Mouse (Mus musculus) E14TG2a.4 (cell line): Measurements from ENCODE around the gene Apoc2.

Source experiments
- CTCF ChIP-seq: conservative IDR thresholded peaks from 2 replicates; pipeline ENCODE4 v1.5.1; 2014; ENCODE audit warnings: low read length
- NANOG ChIP-seq: IDR thresholded peaks from 2 replicates; pipeline ENCODE4 v1.6.1; 2014; ENCODE audit warnings: borderline replicate concordance, low read length, mixed read lengths
- POU5F1 ChIP-seq: IDR thresholded peaks from 2 replicates; pipeline ENCODE4 v1.6.1; 2014; ENCODE audit warnings: low read length, borderline replicate concordance

DNA sequence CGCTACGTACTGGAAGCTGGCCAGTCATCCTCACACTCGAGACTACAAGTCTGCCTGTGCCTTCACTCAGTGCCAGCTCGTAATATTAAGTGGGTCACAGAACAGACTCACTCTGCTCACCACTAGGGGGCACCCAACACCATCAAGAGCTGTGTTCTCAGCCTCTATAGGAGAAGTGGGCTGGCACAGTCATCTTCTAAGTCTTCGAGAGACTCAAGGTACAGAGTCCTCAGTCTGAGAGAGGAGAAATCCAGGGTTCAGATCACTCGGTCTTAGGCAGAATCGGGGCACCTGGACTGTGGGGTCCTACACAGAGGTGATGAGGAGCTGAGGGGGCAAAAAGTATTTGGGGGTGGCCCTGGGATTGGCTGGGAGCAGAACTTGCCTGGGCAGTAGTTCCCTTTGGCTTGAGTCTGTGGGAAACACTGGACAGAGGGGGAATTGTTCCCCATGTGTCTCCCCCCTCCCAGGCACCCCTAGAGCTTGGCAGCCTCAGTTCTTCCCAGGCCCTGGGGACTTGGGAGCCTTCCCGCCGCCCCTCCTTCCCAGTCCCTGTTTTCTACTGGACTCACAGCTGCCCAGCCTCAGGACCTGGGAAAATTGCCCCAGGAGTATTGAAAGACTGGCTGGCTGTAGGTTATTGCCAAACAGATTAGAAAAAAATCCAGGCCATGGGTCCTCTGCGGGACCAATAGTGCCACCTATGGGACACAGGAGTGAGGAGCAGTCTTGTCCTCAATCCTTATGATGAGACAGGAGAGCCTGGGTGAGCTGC lies 8.6 kb downstream of the Apoc2 start:
- TF ChIP-seq POU5F1 (no peak), CTCF (peak; percentile 90), NANOG (0 out of 2 replicates have a peak, but pooled peaks have one; percentile 6)
